Mouse (Mus musculus) gastrocnemius, adult 2 months (tissue): Measurements from ENCODE around the gene Ifi213. TPM values are rescaled to one million over a fixed set of nuclear protein-coding genes. Genes with fewer than 3 reads are reported as not detected.

Experiments used
- DNase-seq: peaks from one replicate; pipeline ENCODE4 v3.0.0; 2022
- H3K27ac ChIP-seq: fragments of 200-600 bp; 2 replicates; pipeline ENCODE4 v1.8.1; 2022; ENCODE audit warnings: mild to moderate bottlenecking
- H3K4me3 ChIP-seq: fragments of 200-600 bp; 2 replicates; pipeline ENCODE4 v1.8.1; 2022; ENCODE audit warnings: mild to moderate bottlenecking, moderate library complexity
- CTCF ChIP-seq: fragments of 200-600 bp; IDR thresholded peaks from 2 replicates; pipeline ENCODE4 v1.8.1; 2022; ENCODE audit warnings: antibody characterized with exemption, mild to moderate bottlenecking, moderate library complexity
- intact Hi-C: fragments of 180-260 bp; cut with DNase I; formaldehyde crosslinking; loops from one replicate; pipeline ENCODE4 v1.15.1; 2025
- microRNA-seq: library from miRNA; unstranded; fragments of <30 nt; microRNA quantifications from one replicate; pipeline ENCODE4 v1.2.0, GENCODE M21; 2021
- total RNA-seq, 2 experiments: library from RNA; stranded (reverse); gene quantifications; 2 replicates each; pipeline ENCODE4 v1.2.3; 2021

Ifi213 gene
- total RNA-seq, 2 experiments from 2014 or later = not detected

DNA sequence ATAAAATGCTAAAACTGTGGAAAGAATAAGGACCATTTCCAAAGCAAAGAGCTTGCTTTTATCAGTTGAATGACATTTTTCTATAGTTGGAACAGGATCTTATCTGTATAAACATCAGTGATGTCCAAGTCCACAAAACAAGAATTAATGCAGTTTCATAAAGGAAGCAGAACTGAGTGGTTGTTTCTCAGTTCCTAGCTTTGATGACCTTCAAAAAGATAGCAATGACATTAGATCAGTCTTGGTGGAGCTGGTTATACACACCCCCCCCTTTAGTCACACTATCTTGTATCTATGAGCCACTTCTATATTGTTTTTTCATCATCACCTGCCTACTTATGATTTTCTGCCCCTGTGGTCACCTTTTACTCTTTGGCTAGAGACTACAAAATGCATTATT, 77.6 kb downstream of the Ifi213 start:
- no peak for DNase-seq
- intact Hi-C loops = no loop called here
- Histone ChIP-seq H3K27ac (no peak overlapping the region), H3K4me3 (no peak overlapping the region)
- TF ChIP-seq CTCF = no peak

Small RNA genes within 50 kb of the gene (microRNA-seq; reads per million reads assigned to microRNA genes)
- gene Gm44339 (not detected), gene Gm44481 (not detected)

Other genes with a start within 250 kb of the Ifi213 start
- gene Aim2, start 248.4 kb downstream of the Ifi213 start, total RNA-seq = under 1 TPM; 0.11 to 0.28 TPM
- gene Cadm3, start 231.6 kb downstream of the Ifi213 start, total RNA-seq = 10 to 100 TPM in 1 of 2 experiments, 1 to 10 TPM in 1; 7.2 to 12.2 TPM
- gene Ifi206, start 108.2 kb downstream of the Ifi213 start, total RNA-seq = not detected
- not detected for gene Ifi214, start 63.3 kb downstream of the Ifi213 start, total RNA-seq
- under 1 TPM; 0.11 to 0.18 TPM for gene Ifi209, start 31.6 kb upstream of the Ifi213 start, total RNA-seq
- gene Ifi208, start 74.4 kb upstream of the Ifi213 start, total RNA-seq = under 1 TPM; 0.08 TPM
- gene Ifi207, start 142.5 kb upstream of the Ifi213 start, total RNA-seq = 1 to 10 TPM; 3.2 to 6.6 TPM
- 1 to 10 TPM; 2.6 to 4.4 TPM for gene Ifi204, start 167.7 kb upstream of the Ifi213 start, total RNA-seq